7 mouse cellular contexts compared by ENCODE assay signal in the genomic region with DNA sequence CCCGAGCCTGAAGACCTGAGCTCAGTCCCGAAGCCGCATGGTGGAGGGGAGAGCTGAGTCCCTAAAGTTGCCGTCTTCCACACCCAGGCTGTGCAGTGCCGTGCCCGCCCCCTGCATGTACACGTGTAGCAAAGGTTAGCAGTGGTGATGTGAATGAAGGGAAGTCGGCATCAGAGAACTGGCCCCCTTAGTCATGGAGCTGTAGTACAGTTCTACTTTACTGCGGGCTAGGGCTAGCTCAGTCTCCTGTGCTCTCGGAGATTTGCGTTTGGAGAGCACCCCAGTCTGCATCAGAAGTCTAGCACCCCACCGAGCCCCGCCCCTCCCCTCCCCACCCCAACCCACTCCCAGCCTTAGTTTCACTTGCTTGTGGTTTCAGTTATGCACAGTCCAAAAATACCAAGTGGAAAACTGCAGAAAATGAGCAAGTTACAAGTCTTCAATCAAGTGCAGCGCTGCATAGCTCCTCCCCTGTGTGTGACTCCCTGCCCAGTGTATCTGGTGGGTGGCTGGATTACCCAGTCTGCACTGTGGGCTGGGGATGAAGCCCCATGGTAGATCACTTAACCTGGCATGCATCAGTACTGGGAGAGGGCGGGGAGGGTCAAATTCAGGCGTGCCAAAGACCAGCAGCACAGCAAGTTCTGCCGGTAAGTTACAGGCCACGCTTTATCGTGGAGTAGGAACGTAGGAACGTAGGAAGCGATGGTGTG. TPM values are rescaled to one million over a fixed set of nuclear protein-coding genes. Genes with fewer than 3 reads are reported as not detected.
DNase-seq lines count a peak whose midpoint lies in the region; TF ChIP-seq lines count a peak whose summit lies in the region.

No protein-coding gene starts in this region.

- DNase-seq in 416B (ENCODE audit: low read depth) (peak; percentile 62), liver (peak; percentile 46)
- DNase-seq in fibroblast of lung, adult 2 months (ENCODE audit: low read depth), result peak; percentile 73
- peak; percentile 63 to 67 for DNase-seq in spleen, postnatal 36 days (ENCODE audit: low spot score in 2 of 2)
- DNase-seq in cerebellum, adult 11 months, result no peak
- DNase-seq in Muller cell, postnatal 12 days (ENCODE audit: inconsistent ontology term), result no peak

- H3K79me2 ChIP-seq in C2C12 (ENCODE audit: control insufficient read depth, insufficient read depth), result peaks cover 44% of the 10 kb centered on the region

- no peaks in the 10 kb centered on the region for H3K36me3 ChIP-seq in C2C12 (ENCODE audit: control insufficient read depth, insufficient read depth)

- H3K4me3 ChIP-seq in C2C12 (ENCODE audit: insufficient read depth, poor library complexity, severe bottlenecking), result no peak overlapping the region

- H3K27me3 ChIP-seq in C2C12 (ENCODE audit: control insufficient read depth, insufficient read depth, insufficient read length), result no peaks in the 10 kb centered on the region

- no peak for TF ChIP-seq CTCF in C2C12 (IDR thresholded peaks at IDR 0.05; ENCODE audit: control insufficient read depth, insufficient read depth, insufficient read length)

- H3K79me3 ChIP-seq in C2C12 (ENCODE audit: low read depth), result peaks cover 4% of the 10 kb centered on the region

- peak overlapping the region; percentile 67 for H3ac ChIP-seq in C2C12 (ENCODE audit: control insufficient read depth, insufficient read length, low read depth)

TF ChIP-seq in C2C12, 6 proteins besides CTCF, POLR2A, EP300 and RAD21:
- no peak for TF ChIP-seq FOSL1 (IDR thresholded peaks at IDR 0.05; ENCODE audit: insufficient read depth, low read length, poor library complexity, severe bottlenecking)
- TF ChIP-seq MYOG (IDR thresholded peaks at IDR 0.05; ENCODE audit: control insufficient read depth, extremely low read depth, insufficient read length), result no peak
- no peak for TF ChIP-seq MYOD1 (IDR thresholded peaks at IDR 0.05; ENCODE audit: control insufficient read depth, insufficient read length, low read depth)
- TF ChIP-seq MAX (IDR thresholded peaks at IDR 0.05), result no peak
- TF ChIP-seq USF1 (IDR thresholded peaks at IDR 0.05; ENCODE audit: low read depth), result no peak
- no peak for TF ChIP-seq CEBPB (IDR thresholded peaks at IDR 0.05; ENCODE audit: low read depth)

RNA-seq across cellular contexts. Expression of gene Ap5z1, which starts 22.3 kb away (rescaled TPM):
- polyA plus RNA-seq in C2C12 (2012; fragmentation: generic; extraction: Trizol), result 6.6 TPM

RNA-seq across cellular contexts. Expression of gene Foxk1, which starts 40.2 kb away (rescaled TPM):
- polyA plus RNA-seq in C2C12 (2012; fragmentation: generic; extraction: Trizol), result 8.2 TPM

Comparison
In these comparisons a context has a peak if more than half of its experiments do, and no peak if none do; other contexts are left out.
1. DNase-seq: peak in 416B (single experiment), fibroblast of lung, adult 2 months (single experiment), liver (single experiment) and spleen, postnatal 36 days (2 of 2); none in cerebellum, adult 11 months (single experiment) and Muller cell, postnatal 12 days (single experiment).